Mouse (Mus musculus) brain, adult 2 months (tissue): Measurements from ENCODE around the gene Atp8a2.

ENCODE experiments used
- DNase-seq: peaks from one replicate; pipeline ENCODE4 v3.0.0; 2011; ENCODE audit warnings: low read depth, low spot score

Gene Atp8a2

DNA sequence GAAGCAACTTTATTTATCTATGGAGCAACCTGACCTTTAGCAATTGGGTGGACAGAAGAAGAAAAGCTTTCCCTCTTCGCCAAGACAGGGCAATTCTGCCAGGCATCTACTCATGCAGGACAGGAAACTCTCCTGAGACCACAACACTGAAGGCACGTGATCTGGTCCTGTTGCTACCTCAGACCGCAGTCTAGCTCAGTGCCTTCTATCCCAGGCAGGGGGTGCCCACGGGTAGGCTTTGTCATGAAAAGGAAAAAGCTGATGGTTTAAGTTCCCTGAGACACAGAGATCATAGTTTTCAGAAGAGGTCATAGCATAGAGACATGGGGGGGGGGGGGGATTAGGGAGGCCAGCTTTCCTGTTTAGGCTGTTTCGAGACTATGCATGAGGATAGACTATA lies 269.2 kb downstream of the Atp8a2 start:
- DNase-seq = no peak

DNA sequence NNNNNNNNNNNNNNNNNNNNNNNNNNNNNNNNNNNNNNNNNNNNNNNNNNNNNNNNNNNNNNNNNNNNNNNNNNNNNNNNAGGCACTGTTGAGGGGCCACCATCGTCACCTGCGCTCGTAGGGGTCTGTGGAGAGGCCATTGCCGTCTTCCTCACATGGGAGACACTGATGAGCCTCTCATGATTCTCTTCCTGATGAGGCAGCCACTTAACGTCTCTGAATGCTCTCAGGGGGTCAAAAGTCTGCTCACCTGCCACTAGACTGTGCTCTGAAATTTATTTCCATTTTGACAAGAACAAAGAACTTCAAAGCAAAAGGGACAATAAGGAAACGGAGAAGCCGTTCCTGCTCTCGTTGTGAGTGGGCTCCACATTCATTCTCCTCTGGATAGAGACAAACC lies 277.1 kb downstream of the Atp8a2 start:
- DNase-seq = no peak

DNA sequence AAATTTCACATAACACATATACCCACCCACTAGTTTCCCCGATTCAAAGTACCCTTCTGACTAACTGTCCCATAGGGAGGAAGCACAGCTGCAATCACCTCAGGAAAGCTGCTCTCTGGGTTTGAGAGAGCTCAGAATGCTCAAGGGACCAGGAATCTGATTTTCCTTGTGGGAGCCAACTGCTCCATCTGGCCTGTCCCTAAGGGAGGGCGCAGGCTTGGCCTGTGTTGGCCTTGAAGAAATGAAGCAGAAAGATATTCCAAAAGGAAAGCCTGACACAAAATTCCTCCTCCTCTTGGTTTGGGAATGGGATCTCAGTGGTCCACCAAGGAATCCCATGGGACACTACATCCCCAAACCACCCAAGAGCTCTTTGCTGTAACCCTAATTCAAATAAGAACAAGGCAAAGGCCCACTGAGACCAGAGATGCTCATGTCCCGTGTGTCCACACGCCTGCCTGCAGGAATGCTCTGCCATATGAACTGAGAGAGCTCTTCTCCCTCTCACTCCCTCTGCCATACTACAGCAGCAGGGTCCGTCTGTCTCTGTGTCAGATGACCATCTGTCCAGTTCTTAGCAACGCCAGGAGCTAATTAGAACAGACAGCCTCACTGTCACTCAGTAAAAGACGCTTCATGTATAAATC lies 293.4 kb downstream of the Atp8a2 start:
- DNase-seq = peak; percentile 93

DNA sequence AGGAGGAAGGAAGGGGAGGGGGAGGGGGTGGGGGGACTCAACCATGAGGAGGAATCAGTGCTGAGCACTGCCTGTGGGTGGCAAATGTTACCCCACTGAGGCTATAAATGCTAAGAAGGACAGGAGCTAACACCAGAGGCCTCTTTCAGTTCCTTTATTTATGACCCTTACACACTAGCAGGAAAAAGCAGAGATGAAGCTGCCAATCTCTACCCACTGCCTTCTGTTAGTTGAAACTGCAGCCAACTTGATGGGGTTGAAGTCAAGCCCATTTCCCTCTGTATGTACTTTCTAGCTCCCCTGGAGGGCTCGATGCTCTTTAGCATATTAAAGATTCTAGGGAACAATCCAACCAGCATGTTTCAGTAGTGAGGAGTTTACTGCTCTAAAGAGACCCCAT lies 303.0 kb downstream of the Atp8a2 start:
- peak; percentile 87 for DNase-seq

DNA sequence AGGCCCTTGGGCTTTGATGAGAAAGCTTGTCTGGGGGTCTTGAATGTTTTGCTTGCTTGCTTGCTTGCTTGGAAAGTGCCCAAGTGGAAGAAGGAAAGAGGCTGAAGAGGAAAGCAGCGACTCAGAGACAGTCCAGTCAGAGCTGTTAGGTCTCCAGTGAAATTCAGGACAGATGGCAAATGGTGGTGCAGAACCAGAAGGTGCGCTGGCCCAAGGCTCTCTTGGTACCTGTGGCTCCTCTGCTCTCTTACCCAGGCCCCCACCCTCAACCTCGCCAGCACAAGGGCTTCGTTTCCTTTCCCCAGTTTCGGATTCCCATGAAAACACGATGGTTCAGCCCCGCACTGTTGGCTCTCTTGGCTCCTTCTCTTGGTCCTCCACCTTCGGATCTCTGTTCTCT lies 304.9 kb downstream of the Atp8a2 start:
- peak; percentile 65 for DNase-seq

DNA sequence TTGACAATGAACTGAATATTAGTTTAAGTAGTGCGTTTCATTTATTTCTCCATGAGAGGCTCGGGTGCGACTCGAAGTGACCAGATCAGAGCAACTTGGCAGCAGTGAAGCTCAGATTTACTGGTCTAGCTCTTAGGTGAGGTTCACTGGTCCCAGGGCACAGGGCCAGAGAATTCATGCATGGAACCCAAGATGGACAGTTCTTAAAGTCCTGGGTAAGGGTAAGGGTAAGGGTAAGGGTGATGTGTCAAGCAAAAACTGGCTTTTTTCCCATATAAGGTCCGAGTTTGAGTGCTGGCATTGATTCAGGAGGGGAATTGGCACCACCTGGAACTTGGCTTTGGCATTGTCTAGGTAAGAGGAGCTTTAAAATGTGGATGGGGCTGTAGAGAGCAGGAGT lies 305.5 kb downstream of the Atp8a2 start:
- peak; percentile 26 for DNase-seq

DNA sequence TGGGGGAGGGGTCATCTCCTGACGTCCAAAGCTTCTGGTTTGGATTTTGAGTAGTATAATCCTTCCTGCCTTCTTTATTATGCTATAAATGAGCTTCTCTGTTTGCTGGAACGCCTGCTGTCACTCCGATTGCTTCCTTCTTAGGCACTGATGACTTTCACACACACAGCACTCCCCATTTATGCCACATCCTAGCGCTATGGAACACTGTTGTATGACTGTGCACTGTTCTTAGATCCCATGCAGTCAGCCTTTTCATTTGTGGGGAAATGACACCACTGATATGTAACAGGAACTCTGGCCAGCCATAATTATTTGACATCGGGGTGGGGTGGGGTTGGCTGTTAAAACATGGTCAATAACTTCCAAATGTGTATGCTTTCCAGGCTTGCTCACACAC lies 306.2 kb downstream of the Atp8a2 start:
- DNase-seq = no peak

DNA sequence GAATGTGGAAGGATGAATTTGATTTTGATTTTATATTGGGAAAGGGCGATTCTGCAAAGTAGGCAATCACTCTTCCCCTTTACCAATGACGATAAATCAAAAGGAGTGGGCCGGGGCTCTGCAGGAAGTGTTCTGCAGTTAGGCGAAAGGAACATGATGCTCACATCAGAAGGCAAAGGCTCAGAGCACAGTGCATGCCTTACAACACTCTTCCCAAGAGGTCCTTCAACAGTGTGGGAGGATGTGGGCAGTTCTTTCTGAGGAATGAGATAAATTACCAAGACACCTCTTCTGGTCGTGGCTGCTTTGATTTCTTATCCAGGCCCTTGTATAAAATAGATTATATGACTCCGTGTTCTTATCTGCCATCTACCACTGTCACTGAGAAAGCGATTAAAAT lies 306.9 kb downstream of the Atp8a2 start:
- no peak for DNase-seq

DNA sequence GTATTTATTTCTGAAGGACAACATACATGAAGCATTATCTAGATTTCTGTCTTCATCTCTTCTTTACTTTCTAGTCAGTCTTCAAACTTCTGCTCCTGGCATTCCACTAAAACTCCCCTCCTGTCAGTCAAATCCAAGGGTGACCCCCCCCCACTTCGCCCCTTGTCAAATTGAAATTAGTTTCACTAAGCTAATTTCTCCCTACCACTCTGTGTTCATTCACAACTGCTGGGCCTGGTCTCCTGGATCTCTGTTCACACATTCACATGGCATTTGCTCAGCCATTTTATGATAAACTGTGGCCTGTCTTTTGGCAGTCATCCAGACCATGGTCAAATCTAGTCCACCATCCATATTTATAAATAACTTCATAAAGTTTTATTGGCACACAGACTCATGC lies 308.5 kb downstream of the Atp8a2 start:
- no peak for DNase-seq

DNA sequence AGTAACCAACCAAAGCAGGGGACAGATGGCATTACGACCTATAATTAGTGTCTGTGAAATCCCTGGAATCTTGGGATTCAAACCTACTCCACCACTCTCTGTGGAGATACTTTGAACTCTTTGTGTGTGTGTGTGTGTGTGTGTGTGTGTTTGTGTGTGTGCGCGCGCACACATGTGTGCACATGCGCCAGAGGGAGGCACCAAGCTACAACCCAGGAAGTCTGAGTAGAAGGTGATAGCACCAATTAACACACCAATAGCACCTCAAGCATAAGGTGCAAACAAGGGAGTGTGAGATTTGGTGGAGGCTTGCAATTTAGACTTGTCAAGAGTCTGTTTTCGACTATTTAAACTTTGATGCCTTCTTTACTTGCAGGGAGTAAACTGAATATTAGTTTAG lies 308.9 kb downstream of the Atp8a2 start:
- DNase-seq = peak; percentile 30

DNA sequence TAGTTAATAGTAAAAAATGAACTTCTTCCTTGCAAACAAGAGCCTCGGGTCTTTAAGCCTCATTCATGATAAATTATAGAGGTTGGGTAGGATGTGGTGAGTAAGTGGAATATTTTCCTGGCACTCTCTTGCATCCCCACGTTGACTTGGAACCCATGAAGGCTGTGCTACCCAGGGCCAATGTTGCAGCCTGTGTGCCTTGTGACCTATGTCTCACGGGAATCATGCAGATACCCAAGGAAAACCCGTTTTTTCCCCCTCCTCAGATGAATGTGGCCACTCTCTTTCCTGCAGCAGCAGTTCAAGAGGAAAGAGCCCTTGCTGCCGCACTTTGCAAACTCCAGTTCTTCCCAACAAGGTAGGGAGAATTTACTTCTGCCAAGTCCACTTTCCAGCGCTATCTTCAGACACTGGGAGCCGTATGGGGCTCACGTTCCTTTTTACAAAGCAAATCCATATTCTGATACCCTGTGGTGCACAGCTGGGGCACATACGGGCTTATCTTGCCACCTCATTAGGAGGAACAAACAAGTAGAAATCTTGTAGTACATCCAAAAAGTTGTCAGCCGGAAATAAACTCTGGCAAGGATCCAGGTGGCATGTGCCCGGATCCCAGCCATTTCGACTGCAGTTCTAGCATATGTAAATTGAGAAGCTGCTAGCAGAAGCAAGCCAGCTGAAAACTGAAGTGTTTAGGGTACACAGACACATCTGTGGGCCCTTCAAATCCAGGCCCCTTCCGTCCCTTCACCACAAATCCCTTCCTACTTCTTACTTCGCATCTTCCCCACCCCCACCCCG lies 309.7 kb downstream of the Atp8a2 start:
- DNase-seq = peak; percentile 70

DNA sequence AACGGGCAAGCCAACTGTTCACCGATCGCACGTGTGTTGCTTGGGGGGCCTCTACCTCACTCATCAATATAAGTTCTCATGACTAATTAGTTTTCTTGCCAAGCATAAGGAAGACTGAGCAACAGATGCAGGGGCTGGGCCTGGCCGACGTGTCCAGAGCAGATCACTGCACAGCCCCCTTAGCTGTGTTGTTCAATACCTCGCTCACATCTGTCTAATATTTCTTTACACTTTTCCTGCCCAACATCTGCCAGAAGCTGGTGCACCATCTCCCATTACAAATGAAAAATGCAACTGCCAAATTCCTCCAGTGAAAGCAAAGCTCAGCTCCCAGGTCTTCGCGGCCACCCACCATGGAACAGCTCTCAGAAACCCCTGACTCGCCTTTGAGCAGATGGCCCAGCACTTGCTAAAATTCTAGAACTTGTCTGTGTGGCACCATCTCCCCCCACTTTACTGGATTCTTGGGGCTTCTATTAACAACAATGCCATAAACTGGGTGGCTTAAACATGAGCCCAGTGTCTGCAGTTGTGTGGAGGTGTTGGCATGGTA lies 313.4 kb downstream of the Atp8a2 start:
- DNase-seq = no peak

DNA sequence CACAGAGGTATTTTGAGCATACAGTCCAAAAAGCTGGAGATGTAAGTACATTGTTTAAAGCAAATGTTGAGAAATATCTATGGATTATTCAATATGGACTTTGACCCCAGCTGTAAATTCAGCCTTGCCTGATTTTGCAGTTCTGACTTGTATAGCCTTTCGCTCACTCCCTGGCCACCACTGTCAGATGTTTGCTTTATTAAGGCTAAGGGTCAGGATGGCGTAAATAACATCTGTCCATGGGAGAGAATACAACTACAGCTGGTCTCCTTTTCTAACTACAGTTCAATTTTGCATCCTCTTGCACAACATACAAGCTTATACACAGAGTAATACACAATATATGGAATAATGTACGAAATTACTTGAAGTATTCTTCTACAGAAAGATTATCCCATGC lies 316.1 kb downstream of the Atp8a2 start:
- no peak for DNase-seq

DNA sequence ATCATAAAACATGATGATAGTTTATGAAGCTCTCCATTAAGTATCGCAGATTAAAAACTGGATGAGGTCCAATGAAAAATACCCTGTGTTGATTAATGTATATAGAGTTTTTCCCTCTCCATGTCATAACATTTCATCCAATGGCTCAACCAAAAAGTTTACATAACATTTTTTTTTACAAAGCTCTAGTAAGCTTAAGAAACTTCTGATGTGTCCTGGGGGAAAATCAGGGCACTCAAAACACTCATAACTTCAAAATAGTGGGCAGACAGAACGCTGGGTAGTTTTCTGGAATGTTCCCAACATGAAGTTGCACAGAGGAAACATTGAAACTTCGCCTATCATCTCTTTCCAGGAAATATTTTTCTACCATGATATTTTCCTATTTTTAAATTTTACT lies 318.7 kb downstream of the Atp8a2 start:
- no peak for DNase-seq

DNA sequence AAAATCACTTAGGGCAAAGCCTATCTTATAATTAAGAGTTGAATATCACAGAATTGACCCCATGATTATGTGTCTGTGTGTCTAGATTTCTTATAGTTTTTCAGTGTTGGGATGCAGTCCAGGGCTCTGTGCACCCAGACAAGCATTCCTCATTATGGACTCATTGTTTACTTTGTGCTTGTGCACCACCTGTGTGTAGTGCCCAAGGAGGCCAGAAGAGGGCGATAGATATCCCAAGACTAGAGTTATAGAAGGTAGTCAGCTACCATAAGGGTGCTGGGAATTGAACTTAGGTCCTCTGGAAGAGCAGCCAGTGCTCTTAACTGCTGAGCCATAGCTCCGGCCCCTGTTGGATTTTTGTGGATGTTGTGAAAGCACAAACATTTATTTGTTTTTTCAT lies 320.5 kb downstream of the Atp8a2 start:
- DNase-seq = no peak

DNA sequence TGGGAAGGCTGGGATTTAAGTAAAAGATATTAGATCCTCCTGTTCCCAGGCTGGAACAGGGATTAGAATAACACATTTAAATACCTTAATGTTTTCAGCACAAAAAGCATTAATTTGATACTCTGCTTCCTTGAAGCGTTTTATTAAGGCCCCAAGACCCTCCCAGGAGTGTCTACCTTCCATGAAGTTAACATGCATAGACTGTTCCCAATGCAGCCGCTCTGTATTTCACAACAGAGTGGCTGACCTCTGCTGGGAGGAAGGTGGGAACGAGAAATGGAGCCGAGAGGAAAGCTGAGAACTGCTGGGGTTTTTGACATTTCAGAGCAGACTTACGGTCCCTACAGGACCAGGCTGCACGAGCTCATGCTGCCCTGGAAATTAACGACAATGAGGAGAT lies 328.6 kb downstream of the Atp8a2 start:
- no peak for DNase-seq

DNA sequence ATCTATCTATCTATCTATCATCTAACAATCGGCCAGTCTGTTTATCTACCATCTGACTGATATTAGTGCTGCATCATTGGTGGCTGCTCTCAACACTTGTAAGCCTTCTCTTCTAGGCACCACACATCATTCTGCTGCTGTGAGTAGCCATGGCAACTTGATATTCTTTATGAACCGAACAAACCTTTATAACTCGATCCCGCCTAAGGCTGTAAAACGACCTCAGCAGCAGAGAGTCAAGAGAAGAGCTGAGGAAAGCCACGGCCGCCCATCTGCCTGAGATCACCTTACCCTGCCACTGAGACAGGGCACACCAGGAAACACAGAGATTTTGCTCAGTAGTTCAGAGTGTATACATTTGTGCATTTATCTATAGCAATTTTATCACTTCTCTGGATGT lies 329.2 kb downstream of the Atp8a2 start:
- DNase-seq = no peak

DNA sequence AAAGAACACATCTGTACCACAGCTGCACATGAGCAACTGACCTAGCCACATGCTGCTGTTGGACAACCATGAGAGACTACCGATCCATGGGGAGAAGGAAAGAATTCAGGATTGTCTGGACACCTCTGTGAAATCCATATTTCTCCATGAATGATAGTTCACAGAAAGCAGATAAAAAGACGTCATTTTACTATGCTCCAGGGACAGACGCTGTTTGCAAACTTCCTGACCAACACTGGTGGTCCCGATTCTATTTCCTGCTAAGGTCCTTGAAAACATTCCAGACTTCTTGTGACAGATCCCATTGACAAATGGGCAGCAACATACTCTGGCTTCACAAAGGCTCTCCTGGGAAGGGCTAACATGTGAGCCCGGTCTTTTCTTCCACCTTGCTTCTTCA lies 331.0 kb downstream of the Atp8a2 start:
- DNase-seq = no peak

DNA sequence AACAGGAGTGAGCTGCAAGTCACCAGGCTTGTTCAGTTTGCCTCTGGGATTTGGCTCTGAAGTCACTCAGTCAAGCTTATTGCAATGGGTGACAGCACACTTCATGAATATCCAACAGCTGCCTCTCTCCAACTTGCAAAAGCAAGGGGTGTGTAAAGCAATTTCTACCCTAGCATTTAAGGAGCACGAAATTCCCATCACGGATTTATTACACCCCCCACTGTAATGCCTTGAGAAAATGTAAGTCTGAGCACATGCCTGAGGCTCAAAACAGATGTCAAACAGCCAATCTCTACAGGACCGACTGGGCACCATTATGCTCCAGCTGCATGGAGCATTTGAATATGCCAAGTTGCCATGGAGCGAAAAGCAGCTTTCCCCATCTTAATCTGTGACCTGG lies 334.6 kb downstream of the Atp8a2 start:
- peak; percentile 36 for DNase-seq

DNA sequence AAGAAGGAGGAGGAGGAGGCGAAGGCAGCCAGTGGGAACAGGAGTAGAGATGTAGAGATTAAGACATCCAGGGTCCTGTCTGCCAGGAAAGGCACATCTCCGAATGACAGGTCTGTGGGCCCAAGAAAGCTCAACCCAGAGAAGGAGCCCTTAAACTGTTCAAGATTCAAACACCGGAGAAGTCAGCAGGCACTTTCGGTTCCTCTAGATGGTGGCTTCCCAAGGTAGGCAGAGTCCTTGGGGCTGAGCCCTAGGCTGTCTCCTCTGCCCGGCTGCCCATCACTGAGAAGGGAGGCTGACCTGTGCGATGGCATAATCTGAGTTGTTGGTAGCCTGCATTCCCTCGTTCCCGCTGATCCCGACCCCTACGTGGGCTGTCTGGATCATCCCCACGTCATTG lies 337.1 kb downstream of the Atp8a2 start:
- no peak for DNase-seq

DNA sequence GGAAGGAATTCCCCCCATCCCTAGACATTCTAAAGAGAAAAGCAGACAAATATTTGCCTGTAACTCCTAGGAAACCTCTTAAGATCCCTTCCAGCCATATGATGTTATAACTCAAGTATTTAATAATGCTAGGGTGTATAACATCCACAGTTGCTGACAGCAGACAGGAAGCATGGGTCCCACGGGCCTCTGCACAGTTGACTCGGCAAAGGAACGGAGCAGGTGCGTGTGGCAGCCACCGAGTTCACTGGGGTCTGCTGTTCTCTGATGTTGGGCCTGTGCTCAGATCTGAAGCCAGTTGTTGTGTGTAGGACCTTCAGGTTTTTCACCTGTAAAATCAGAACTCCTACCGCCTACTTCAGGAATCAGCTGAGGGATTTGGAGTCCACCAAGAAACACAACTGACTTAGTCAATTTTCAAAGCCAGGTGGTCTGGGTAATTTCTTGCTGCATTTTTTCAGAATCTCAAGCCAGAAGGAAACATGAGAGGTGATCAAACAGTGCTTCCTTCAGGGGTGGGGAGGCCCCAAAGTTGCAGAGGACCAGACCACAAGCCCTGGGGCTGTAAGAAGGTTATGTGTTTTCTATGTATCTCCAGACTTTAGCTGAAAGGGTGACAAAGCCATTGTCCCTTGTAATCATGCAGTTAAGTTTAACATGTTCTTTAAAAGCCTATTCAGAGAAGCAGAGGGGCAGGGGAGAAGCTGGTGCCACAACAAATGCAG lies 338.3 kb downstream of the Atp8a2 start:
- DNase-seq = no peak

DNA sequence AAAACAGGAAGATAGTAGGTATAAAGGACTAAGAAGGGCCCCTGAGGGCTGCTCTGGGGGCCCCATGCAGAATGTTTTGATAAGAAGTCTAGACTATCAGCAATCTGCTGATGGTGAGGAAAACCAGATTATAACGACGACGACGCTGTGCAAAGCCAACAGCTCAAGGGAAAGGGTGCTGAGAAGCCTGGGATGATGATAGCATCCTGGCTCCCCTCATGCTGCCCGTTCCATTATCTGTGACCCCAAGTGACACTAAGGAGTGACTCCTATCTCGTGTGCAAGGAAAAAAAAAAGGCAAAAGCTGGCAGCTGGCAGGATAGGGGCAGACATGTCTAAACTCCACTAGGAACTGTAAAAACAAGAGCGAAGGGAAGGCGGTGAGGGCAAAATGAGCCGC lies 343.8 kb downstream of the Atp8a2 start:
- no peak for DNase-seq
